Mouse (Mus musculus): ENCODE data around the gene Vipr2.

The Vipr2 gene

DNA sequence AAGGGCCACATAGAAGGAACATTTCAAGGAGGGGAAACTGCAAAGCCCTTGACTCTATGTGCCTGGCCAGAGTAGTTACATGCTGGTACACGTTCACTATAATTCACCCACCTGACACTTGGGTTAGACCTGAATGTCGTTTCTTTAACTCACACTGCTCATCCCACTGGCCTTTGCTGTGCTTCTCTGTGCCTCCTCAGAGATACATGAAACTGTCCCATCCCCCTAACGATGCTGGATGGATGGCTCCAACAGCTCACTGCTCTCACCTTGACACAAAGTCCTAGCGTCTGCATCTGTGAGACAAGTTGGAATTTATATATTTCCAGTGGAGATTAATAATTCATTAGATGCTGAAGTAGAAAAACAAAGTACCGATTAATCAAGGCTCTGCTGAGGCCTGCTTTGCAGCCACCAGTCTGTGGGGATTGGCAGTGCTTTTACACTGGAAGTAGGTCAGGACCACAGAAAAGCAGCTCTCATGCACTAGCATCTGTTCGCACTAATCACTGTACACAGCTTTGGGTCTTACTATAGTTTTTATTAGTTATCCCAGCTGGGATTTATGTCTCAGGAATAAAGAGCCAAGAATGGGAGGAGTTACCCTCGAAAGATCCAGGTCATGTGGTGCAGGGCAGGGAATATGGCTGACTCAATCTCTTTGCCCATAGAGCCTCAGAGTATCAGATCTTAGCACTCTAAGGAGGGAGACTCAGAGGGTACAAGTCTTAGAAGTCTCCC is 79.4 kb downstream of the Vipr2 start:
- DNase-seq (ENCODE audit: low spot score): no peak

DNA sequence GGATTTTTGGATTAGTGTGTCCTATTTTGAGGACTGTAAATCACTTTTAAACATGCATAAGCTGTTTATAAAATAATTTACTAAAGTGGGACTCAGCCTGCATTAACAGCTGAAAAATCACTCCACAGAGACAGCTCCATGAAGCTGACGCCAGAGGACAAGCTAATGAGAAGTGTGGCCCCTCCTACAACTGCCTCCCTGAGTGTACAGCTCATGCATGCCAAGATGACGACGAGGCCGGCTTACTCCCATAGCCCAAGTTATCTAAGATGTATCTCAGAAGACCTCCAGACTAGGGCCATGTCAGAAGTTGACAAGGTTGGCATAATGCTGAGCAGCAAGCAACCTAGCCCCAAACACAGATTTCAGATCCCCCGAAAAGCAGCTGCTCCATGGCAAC is 81.7 kb downstream of the Vipr2 start:
- DNase-seq (ENCODE audit: low spot score): no peak

GRCm38 (mm10) chr12:116159695-116160094 is 82.2 kb downstream of the Vipr2 start:
- DNase-seq (ENCODE audit: low spot score): no peak

DNA sequence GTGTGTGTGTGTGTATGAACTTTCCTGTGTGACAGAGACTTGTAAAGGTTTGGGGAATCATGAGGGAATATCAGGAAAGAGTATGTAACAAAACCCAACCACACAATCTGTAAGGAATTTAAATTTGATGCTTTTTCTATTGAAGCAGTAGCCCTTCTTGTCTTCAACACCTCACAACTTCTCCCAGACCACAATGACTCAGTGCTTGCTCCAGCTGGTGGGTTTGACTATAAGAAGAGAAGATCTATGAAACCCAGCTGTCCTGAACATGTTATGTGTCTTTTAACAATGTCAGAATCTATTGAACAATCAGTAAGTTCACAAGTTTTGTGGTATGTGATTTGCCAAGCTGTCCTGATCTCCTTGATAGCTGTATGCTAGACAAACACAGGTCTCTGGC is 87.8 kb downstream of the Vipr2 start:
- DNase-seq (ENCODE audit: low spot score): no peak

- DNase-seq (ENCODE audit: low spot score): no peak
Observed at GRCm38 (mm10) chr12:116169666-116170065, 92.1 kb downstream of the Vipr2 start.

DNA sequence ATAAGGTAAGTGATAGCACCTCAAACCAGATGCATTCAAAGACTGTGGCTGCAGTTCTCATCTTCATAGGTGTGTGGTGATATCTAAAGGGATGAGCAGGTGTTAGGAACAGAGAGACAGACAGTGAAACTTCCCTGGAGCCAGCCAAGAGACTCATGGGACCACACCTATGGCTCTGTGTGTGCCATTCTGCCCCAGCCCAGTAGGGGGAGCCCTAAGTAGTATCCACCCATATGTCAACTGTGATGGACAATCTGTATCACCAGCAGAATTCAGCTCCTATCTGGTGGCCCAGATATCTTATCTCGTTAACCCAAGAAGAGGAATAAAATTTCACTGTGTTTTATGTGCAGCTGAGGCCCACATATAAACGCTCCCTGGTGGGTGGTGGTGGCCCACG is 99.4 kb downstream of the Vipr2 start:
- DNase-seq (ENCODE audit: low spot score): no peak

DNA sequence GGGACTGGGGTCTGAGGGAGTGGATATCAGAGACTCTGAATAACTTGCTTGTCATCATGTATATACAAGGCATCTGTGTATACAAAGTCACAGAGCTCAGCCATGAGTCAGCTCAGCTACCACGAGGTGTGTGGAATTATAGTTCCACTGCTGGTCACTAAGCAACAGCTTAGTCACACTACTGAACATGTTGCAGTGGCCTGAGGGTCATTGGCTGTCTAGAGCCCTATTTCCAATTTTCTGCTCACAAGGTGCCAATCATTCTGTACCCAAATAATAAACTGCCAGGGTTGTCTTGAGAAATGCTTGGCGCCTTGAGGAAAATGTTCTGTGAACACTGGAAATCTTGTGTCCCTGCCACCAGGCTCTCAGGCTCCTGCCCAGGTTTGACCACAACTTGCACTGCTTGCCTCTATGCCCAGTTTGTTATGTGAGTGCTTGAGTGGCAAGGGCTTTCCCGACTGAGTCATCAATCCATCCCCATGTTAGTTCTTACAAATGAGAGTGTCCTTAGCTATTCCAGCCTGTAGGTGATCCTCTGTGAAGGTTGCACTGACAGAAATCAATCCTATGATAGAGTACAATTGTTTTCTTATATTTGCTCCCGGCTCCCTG is 104.0 kb downstream of the Vipr2 start:
- DNase-seq (ENCODE audit: low spot score): no peak

DNA sequence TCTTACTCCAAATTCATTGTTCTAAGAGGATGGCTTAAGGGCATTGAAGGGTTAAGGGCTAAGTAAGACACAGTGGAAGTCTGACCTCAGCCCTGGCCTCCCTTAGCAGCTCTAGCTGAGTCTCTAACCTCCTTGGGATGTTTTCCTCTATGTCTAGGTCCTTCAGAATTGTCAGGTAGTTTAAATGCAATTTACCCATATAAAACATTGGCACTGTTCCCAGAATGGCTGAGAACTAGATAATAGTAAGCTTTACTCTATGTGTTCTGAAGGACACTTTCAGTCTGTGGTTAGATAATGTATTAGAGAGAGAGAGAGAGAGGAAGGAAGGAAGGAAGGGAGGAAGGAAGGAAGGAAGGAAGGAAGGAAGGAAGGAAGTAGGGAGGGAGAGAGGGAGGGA is 104.8 kb downstream of the Vipr2 start:
- DNase-seq (ENCODE audit: low spot score): no peak

DNA sequence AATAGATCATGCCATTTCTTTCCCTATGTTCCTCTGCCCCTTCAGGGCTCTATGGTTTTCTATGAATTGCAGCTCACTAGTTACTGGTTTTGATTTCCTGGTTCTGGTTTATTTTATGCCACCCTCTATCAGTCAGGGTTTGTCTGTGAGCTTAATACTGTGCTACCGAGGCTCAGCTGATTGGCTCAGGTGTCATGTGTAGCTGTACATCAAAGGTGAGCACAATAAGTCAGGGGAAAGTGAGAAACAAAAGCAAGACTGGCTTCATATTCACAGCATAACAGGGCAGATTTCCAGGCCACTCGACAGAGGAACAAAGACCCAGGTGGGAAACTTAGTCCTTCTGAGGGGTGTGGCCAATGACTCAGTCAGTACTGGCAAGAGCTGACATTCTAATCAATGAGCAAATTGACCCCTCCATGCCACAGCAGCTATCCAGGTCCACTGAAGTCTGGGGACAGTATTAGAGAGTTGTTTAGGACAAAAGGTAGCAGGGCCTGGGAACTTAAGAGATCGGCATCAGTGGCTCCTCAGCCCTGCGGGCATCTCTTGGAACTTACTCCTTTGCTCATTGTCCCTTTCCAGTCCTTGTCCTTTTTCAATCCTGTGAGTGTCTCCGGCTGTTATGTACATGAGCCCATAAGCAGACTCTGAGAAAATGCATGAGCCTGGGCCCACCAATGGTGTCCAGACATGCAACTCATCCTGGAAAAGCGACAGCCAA is 105.8 kb downstream of the Vipr2 start:
- DNase-seq (ENCODE audit: low spot score): no peak

DNA sequence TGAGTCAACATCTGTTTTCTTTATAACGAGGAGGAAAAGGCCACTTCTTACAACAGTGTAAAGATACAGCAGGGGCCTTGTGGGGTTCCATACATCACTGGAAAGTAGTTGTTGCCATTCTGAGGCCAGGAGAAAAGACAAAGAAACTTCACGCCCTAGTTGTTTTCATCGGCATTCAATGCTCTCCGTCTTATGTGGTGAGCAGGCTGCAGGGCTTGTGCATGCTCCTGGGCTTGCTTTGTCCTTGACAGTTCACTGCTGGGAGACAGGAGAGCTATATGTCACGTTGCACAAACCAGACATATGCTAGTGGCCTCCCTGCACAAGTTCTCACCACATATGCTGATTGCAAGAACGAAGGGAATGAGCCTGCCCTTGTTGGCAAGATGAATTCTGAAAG is 116.4 kb downstream of the Vipr2 start:
- DNase-seq (ENCODE audit: low spot score): no peak

GRCm38 (mm10) chr12:116194641-116195040 is 117.1 kb downstream of the Vipr2 start:
- no peak for DNase-seq (ENCODE audit: low spot score)
